Mouse (Mus musculus) lung, embryonic 15.5 days (tissue): Measurements from ENCODE around the gene Prdm10. TPM values are rescaled to one million over a fixed set of nuclear protein-coding genes. Genes with fewer than 3 reads are reported as not detected.

Source experiments
- ATAC-seq: fragments of 200-750 bp; cut with Nextera tagmentation; 2 replicates; pipeline ENCODE4 v1.8.0; 2017; ENCODE audit warnings: moderate number of reproducible peaks, borderline replicate concordance; ENCODE audit not compliant: low FRiP score, low TSS enrichment; ENCODE audit errors: extremely low read depth
- H3K27ac ChIP-seq: fragments of 300-500 bp; sonication (generic); 2 replicates; pipeline ENCODE4 v1.5.1; 2015; ENCODE audit warnings: moderate library complexity, mild to moderate bottlenecking, inconsistent platforms
- H3K27me3 ChIP-seq: fragments of 300-500 bp; sonication (generic); 2 replicates; pipeline ENCODE4 v1.6.1; 2015; ENCODE audit warnings: inconsistent platforms
- H3K36me3 ChIP-seq: fragments of 300-500 bp; sonication (generic); 2 replicates; pipeline ENCODE4 v1.6.1; 2015; ENCODE audit warnings: inconsistent platforms
- H3K4me1 ChIP-seq: fragments of 300-500 bp; sonication (generic); 2 replicates; pipeline ENCODE4 v1.6.1; 2015; ENCODE audit warnings: inconsistent platforms
- H3K4me2 ChIP-seq: fragments of 300-500 bp; sonication (generic); 2 replicates; pipeline ENCODE4 v1.6.1; 2015; ENCODE audit warnings: inconsistent platforms, mild to moderate bottlenecking, moderate library complexity
- H3K4me3 ChIP-seq: fragments of 300-500 bp; sonication (generic); 2 replicates; pipeline ENCODE4 v1.5.1; 2015; ENCODE audit warnings: mild to moderate bottlenecking, inconsistent platforms
- H3K9ac ChIP-seq: fragments of 300-500 bp; sonication (generic); 2 replicates; pipeline ENCODE4 v1.6.1; 2015; ENCODE audit warnings: inconsistent platforms
- H3K9me3 ChIP-seq: fragments of 300-500 bp; sonication (generic); 2 replicates; pipeline ENCODE4 v1.6.1; 2016; ENCODE audit warnings: inconsistent platforms
- WGBS: fragments of 180-500 bp; shearing (Covaris S2); methylation state at CpG from one replicate; pipeline ENCODE4 v1.1.7; 2015; 5-methylcytosine and 5-hydroxymethylcytosine counted together
- polyA plus RNA-seq: library from polyadenylated mRNA; unstranded; fragments of >200 nt; fragmentation: Nextera tagmentation; extraction: Ambion mirVana; gene quantifications from 2 replicates; pipeline ENCODE4 v1.2.1, GENCODE M21; 2015

The Prdm10 gene
- polyA plus RNA-seq, 1 experiment from 2014 or later = 4.6 TPM

DNA sequence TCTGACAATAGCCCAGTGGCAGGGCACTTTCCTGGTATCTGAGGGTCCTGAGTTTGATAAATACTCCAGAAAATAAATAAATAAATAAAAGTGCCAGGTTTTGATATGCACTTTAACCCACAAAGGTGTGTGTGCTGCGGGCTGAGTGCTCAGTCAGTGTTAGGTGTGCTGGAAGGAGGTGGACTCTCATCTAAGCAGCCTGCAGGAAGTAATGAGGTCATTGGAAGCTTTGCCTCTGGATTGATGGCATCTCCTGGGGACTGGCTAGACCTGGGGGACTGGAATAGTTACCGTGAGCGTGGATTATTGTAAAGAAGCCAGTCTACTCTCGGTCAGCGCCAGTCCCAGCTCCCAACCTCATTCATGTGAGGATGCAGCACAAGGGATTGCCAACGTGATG, 33.9 kb upstream of the Prdm10 start:
- Histone ChIP-seq H3K4me2 (no peak overlapping the region), H3K9me3 (no peaks in the 10 kb centered on the region), H3K27ac (peak overlapping the region; percentile 50; the same call in 1 of the 2 replicates), H3K4me1 (peaks cover 6% of the 10 kb centered on the region; the same call in 1 of the 2 replicates), H3K27me3 (no peaks in the 10 kb centered on the region), H3K4me3 (no peak overlapping the region), H3K36me3 (no peaks in the 10 kb centered on the region), H3K9ac (no peak overlapping the region)
- ATAC-seq = peak; percentile 46; the same call in 1 of the 2 replicates
- WGBS = 30% methylated on average over 6 of the region's 6 CpGs

DNA sequence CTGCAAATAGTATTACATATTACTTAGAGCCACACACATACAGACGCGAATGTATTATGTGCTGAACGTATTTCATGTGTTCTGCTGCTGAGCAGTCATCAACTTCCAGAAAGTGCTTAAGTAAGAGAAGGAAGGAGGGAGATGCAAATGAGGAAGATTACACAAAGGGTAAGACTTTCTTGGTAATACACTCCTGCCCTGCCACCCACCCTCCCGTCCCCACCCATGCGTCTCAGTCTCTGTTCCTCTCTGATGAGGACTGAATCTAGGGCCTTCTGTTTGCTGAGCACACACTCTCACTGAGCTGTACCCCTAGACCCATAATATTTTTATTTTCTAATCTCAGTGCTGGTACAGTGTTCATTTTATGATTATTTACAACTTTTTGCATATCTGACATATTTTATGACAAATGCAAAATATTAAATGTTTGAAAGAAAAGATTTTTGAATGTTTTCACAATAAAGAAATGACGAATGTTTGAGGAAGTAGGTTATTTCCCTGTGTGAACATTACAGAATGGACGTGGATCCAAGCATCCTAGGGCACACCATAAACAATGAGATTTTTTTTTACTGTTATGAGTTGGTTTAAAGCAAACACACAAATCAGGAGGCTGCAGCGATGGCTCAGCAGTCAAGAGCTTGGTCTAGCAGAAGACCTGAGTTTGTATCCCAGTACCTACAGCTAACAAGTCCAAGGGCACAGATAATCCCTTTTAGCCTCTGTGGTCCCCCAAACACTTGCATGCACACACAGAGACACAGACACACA, 32.7 kb upstream of the Prdm10 start:
- H3K4me2 ChIP-seq = no peak overlapping the region
- H3K9ac ChIP-seq = no peak overlapping the region
- H3K4me3 ChIP-seq = no peak overlapping the region
- no peaks in the 10 kb centered on the region for H3K9me3 ChIP-seq
- no peaks in the 10 kb centered on the region for H3K36me3 ChIP-seq
- no peak overlapping the region; the same call in 1 of the 2 replicates for H3K27ac ChIP-seq
- WGBS = 58% methylated on average over 8 of the region's 8 CpGs
- ATAC-seq = no peak
- no peaks in the 10 kb centered on the region for H3K27me3 ChIP-seq
- H3K4me1 ChIP-seq = peaks cover 9% of the 10 kb centered on the region

DNA sequence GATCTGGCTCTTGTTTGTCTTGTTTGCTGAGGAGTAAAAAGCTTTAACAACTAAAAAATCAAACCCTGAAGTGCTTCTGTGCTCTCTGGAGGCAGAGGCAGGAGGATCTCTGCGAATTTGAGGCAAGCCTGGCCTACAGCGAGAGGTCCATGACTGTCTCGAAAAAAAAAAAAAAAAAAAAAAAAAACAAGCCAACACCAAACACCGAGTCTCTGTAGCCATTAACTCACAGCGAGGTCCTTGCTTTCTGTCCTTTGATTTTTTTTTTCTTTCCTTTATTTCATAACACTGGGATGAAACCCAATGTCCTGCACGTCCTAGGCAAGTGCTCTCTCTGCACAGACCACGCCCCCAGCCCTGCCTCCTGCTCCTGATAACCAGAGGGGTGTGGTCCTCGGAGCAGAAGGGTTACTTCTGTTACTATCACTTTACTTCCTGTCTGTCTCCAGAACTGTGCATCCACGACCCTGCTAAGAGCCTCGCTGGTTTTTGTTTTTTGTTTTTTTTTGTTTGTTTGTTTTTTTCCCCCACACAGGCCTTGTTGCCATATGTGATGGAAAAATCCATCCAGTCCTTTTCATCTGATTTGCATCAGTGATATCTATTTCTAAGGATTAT, 28.0 kb upstream of the Prdm10 start:
- WGBS = 67% methylated on average over 10 of the region's 10 CpGs
- ATAC-seq = no peak; the same call in 1 of the 2 replicates
- H3K9me3 ChIP-seq = no peaks in the 10 kb centered on the region

DNA sequence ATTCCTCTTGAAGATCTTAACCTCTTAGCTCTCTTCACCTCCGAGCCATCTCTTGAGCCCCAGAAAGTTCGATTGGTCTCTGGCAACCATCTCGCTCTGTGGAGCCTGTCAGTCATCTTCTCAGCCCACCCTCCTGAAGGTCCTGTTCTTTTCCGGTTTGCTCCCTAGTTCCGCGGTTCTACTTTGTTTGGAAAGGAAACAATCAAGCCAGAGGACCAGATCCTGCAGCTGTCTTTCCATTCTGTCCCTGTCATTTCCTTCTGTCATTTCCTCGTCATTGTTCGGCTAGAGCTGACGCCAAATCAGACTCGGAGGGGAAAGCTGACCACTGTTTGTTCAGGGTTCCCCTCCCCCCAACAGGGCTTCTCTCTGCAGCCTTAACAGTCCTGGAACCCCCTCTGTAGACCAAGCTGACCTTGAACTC, 27.0 kb upstream of the Prdm10 start:
- Histone ChIP-seq H3K9ac (no peak overlapping the region), H3K4me3 (peak overlapping the region; percentile 3; the same call in 1 of the 2 replicates), H3K36me3 (no peaks in the 10 kb centered on the region), H3K27ac (peak overlapping the region; percentile 65), H3K27me3 (no peaks in the 10 kb centered on the region), H3K4me1 (peaks cover 13% of the 10 kb centered on the region), H3K4me2 (peak overlapping the region; percentile 47), H3K9me3 (no peaks in the 10 kb centered on the region)
- WGBS = 17% methylated on average over 10 of the region's 10 CpGs
- ATAC-seq = peak; percentile 81

More for the DNA sequence above, 28.0 kb upstream of the Prdm10 start:
- no peak overlapping the region for H3K4me2 ChIP-seq
- peaks cover 13% of the 10 kb centered on the region for H3K4me1 ChIP-seq
- H3K36me3 ChIP-seq = no peaks in the 10 kb centered on the region
- peak overlapping the region; percentile 27; the same call in 1 of the 2 replicates for H3K27ac ChIP-seq
- H3K4me3 ChIP-seq = no peak overlapping the region
- no peak overlapping the region for H3K9ac ChIP-seq
- no peaks in the 10 kb centered on the region for H3K27me3 ChIP-seq

DNA sequence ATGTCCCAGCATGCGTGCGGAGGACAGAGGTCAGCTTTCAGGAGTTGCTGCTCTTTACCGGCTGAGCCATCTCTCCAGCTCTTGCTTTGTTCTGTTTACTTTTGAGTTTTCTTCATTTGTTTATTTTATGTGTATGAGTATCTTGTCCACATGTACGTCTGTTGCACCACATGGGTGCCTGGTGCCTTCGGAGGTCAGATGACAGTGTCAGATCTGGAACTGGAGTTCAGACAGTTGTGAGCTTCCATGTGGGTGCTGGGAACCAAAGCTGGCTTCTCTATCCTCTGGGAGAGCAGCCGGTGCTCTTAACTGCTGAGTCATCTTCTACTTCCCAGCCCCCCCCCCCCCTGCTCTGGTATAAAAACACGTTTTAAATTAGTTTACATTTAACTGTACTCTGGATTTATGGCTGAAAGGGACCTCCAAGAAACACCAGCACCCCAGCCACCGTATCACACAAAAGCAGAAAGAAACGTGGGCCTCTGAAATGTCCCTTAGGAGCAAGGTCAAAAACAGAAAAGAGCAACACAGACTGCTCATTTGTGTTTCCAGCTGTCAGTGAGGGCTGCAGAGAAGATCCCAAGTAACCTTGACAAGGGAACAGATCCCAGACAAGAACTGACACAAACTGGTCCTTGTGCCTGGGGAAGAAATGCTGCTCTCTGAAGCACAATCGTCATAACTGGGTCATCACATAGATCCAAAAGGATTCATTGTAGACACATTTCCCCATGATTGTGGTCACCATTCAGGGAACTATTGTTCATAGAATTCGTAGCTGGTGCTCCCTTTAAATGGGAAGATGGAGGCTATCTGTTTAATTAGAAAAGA, 26.3 kb upstream of the Prdm10 start:
- peak; percentile 40; the same call in 1 of the 2 replicates for ATAC-seq
- Histone ChIP-seq H3K9me3 (no peaks in the 10 kb centered on the region), H3K36me3 (no peaks in the 10 kb centered on the region), H3K27me3 (no peaks in the 10 kb centered on the region), H3K9ac (no peak overlapping the region), H3K4me3 (no peak overlapping the region), H3K27ac (peak overlapping the region; percentile 65), H3K4me1 (peaks cover 13% of the 10 kb centered on the region), H3K4me2 (peak overlapping the region; percentile 47)
- WGBS = 47% methylated on average over 11 of the region's 11 CpGs

DNA sequence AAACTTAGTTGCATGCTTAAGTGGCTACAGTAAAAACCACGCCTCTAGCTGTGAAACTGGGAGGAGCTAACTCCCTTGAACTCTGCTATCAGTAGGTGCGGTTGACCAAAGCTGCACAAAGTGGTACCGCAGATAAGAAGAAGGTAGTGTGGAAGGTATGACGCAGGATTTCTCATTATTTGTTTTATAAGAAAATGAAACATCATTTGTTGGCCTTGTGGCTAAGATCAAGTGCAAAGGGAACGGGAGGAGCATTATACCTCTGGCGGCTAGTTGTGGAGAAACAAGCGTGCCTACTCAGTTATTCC, 25.7 kb upstream of the Prdm10 start:
- no peak for ATAC-seq
- H3K9me3 ChIP-seq = no peaks in the 10 kb centered on the region
- H3K27ac ChIP-seq = no peak overlapping the region
- 81% methylated on average over 7 of the region's 7 CpGs for WGBS
- no peaks in the 10 kb centered on the region for H3K27me3 ChIP-seq
- no peak overlapping the region for H3K4me2 ChIP-seq
- peaks cover 13% of the 10 kb centered on the region for H3K4me1 ChIP-seq
- no peak overlapping the region for H3K4me3 ChIP-seq
- no peaks in the 10 kb centered on the region for H3K36me3 ChIP-seq
- H3K9ac ChIP-seq = no peak overlapping the region

DNA sequence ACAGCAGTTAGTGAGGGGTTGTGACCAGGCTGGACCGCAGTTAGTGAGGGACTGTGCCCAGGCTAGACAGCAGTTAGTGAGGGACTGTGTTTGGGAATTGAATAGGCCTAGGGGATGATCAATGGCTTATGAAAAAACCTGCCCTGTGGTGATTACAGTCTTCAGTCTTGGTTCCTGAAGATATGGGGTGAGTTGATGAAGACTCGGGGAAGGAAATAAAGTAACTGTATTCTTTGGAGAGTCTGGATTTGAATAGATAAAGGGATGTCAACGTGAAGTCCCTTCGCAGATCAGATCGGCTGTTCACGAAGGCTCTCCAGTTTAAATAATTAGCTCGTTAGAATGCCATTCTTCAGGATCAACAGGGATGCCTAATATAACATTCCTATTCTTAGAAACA, 24.4 kb upstream of the Prdm10 start:
- Histone ChIP-seq H3K4me2 (no peak overlapping the region), H3K4me1 (peaks cover 13% of the 10 kb centered on the region), H3K4me3 (no peak overlapping the region), H3K27ac (no peak overlapping the region), H3K27me3 (no peaks in the 10 kb centered on the region), H3K9ac (no peak overlapping the region), H3K9me3 (no peaks in the 10 kb centered on the region), H3K36me3 (no peaks in the 10 kb centered on the region)
- no peak for ATAC-seq
- 78% methylated on average over 7 of the region's 7 CpGs for WGBS

DNA sequence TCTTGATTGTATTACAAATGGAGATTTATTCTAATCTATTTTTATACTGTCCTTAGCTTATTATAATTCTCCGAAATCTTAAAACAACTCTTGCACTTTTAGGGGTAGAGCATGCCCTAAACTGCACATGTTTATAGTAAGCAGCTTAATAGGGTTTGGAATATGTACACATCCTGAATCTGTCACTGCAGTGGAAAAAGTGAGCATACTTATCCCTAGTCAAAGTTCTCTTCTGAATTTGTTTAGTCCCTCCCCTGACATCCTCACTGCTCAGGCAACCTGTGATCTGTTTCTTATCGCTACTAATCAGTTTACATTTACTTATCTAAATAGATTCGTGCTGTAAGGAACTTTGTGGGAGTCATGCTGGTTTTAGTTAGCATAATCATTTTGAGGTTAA, 22.1 kb upstream of the Prdm10 start:
- no peak for ATAC-seq
- H3K4me2 ChIP-seq = no peak overlapping the region
- 39% methylated on average over 3 of the region's 3 CpGs for WGBS
- H3K27ac ChIP-seq = no peak overlapping the region
- no peaks in the 10 kb centered on the region for H3K9me3 ChIP-seq
- H3K4me3 ChIP-seq = no peak overlapping the region
- peaks cover 11% of the 10 kb centered on the region for H3K4me1 ChIP-seq
- no peaks in the 10 kb centered on the region for H3K36me3 ChIP-seq
- H3K9ac ChIP-seq = no peak overlapping the region
- H3K27me3 ChIP-seq = no peaks in the 10 kb centered on the region

DNA sequence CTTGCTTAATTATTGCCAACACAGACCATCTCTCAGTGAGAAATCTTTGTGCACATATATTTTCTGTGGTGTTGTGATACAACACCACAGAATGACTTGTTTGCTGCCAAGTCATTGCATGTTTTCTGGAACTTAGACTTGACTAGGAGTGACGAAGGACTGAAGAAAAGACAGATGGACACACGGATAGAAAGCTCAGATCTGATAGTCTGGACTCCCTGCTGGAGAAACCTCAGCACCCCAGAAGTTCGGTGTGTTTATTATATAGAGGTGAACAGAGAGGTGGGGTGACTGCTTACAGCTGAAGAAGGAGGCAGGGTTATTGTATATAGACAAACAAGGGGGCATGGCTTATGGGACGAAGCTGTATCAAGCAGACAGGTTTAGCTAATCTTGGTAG, 20.1 kb upstream of the Prdm10 start:
- ATAC-seq = no peak

DNA sequence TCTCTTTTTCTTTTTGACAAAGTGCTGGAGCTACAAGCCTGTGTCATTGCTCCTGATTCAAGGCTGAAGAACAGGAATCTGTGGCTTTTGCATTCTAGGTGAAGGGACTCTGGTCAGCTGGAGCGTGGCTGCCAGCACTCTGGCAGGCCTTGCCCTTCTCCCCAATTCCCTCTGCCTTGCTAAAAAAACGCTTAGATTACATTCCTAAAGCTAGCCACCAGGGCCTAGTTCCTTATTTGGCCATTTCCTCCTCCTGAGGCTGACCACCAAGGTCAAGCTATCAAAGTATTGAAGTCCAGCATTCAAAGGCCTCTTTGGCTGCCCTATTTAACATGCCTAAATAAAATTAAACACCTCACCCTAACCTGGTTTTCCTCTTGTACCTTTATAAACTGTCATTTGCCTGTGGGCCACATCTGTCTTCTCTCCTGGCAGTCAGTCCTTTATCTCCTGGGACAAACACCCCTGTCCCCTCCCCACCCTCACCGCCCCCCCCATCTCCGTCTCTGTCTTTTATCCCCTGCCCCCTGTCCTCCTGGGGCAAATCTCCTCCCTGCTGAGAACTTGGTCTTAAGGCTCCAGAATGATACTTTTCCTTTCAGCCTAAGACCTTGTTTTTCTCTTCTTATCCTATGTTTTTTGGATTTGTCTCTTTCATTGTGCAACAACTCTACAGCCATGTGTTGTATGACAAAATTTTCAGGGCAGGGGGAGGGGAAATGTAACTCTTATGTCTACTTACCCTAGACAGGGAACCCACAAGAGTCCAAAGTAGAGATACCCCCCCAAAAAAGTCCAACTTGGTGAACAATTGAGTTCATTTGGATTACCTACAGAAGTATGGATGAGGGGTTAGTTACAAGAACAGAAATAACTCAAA, 17.9 kb upstream of the Prdm10 start:
- 44% methylated on average over 4 of the region's 4 CpGs for WGBS

More for the DNA sequence above, 20.1 kb upstream of the Prdm10 start:
- Histone ChIP-seq H3K27me3 (no peaks in the 10 kb centered on the region), H3K9me3 (no peaks in the 10 kb centered on the region), H3K36me3 (no peaks in the 10 kb centered on the region), H3K27ac (no peak overlapping the region), H3K4me3 (no peak overlapping the region), H3K9ac (no peak overlapping the region), H3K4me2 (no peak overlapping the region), H3K4me1 (0 out of 2 replicates have a peak, but pooled peaks cover 4% of the 10 kb centered on the region)
- 73% methylated on average over 4 of the region's 4 CpGs for WGBS

DNA sequence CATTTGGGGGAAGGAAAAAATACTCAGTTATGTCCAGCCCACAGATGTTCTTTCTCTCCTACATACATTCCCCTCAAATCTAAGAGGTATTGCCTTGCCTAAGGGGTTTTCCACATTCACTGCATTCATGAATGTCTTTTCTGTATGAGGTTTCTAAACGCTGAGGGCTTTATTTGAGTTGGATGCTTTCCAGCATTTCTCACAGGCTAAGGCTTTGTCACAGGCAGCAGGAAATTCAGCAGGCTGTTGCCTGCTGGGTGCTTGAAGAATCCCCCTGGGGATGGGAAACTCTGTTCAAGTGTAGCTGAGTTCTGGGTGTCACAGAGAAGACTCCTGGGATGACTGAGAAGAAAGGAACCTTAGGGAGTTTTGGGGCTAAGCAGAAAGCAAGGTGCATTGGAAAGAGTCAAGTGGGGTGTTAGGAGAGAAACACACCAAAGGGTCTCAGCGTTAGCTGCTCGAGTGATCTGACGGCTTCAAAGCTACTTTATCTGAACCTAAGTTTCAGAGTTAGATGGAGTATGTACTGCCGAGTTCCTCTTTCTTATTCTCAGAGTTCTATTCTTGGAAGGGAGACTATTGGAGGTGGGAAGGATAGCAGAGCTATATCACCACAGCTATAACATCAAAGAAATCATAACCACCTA, 14.2 kb upstream of the Prdm10 start:
- Histone ChIP-seq H3K27me3 (no peaks in the 10 kb centered on the region), H3K9me3 (no peaks in the 10 kb centered on the region), H3K4me1 (peaks cover 20% of the 10 kb centered on the region), H3K4me2 (peak overlapping the region; percentile 6; the same call in 1 of the 2 replicates), H3K4me3 (no peak overlapping the region), H3K36me3 (no peaks in the 10 kb centered on the region), H3K27ac (peak overlapping the region; percentile 80), H3K9ac (no peak overlapping the region)
- 22% methylated on average over 5 of the region's 5 CpGs for WGBS
- peak; percentile 63 for ATAC-seq

More for the DNA sequence above, 17.9 kb upstream of the Prdm10 start:
- Histone ChIP-seq H3K9me3 (no peaks in the 10 kb centered on the region), H3K27me3 (no peaks in the 10 kb centered on the region), H3K4me3 (no peak overlapping the region), H3K4me2 (no peak overlapping the region), H3K27ac (no peak overlapping the region), H3K36me3 (no peaks in the 10 kb centered on the region), H3K9ac (no peak overlapping the region), H3K4me1 (peaks cover 20% of the 10 kb centered on the region)
- no peak for ATAC-seq
